Mouse (Mus musculus) hindlimb bud, embryonic 11.5 days (tissue): ENCODE results near the gene Ddx31.

Experiments
- DNase-seq: peaks from one replicate; pipeline ENCODE4 v3.0.0-alpha.2; 2012; ENCODE audit warnings: low read depth, low spot score; ENCODE audit errors: extremely low spot score

Ddx31 gene

GRCm38 (mm10) chr2:28909818-28910710, 69.9 kb downstream of the Ddx31 start:
- no peak for DNase-seq

- no peak for DNase-seq
These were observed 70.7 kb downstream of the Ddx31 start for GRCm38 (mm10) chr2:28910877-28911276.

GRCm38 (mm10) chr2:28911331-28912038, 71.3 kb downstream of the Ddx31 start:
- DNase-seq, result no peak

- no peak for DNase-seq
These were observed 72.0 kb downstream of the Ddx31 start for GRCm38 (mm10) chr2:28912039-28912700.

- DNase-seq, result no peak
These were observed 72.8 kb downstream of the Ddx31 start for GRCm38 (mm10) chr2:28912961-28913360.

- no peak for DNase-seq
These were observed 73.9 kb downstream of the Ddx31 start for GRCm38 (mm10) chr2:28914121-28914520.

GRCm38 (mm10) chr2:28915104-28915738, 75.0 kb downstream of the Ddx31 start:
- no peak for DNase-seq

GRCm38 (mm10) chr2:28915768-28916512, 75.7 kb downstream of the Ddx31 start:
- DNase-seq, result no peak

- no peak for DNase-seq
These were observed 76.3 kb downstream of the Ddx31 start, which contains the start of gene Barhl1 for GRCm38 (mm10) chr2:28916513-28916865. Gene Barhl1, minus strand, starts transcription at chr2:28916668.

- DNase-seq, result no peak
These were observed 76.9 kb downstream of the Ddx31 start for GRCm38 (mm10) chr2:28917156-28917517.

GRCm38 (mm10) chr2:28917518-28918361, 77.5 kb downstream of the Ddx31 start:
- no peak for DNase-seq

- no peak for DNase-seq
These were observed 78.8 kb downstream of the Ddx31 start for GRCm38 (mm10) chr2:28919001-28919400.

GRCm38 (mm10) chr2:28923912-28924311, 83.7 kb downstream of the Ddx31 start:
- no peak for DNase-seq

GRCm38 (mm10) chr2:28930571-28930970, 90.4 kb downstream of the Ddx31 start:
- DNase-seq, result no peak

- DNase-seq, result no peak
These were observed 98.8 kb downstream of the Ddx31 start for GRCm38 (mm10) chr2:28938997-28939396.

GRCm38 (mm10) chr2:28943666-28944516, 103.7 kb downstream of the Ddx31 start:
- DNase-seq, result no peak

- no peak for DNase-seq
These were observed 105.2 kb downstream of the Ddx31 start for GRCm38 (mm10) chr2:28945388-28945787.

GRCm38 (mm10) chr2:28946312-28946711, 106.1 kb downstream of the Ddx31 start:
- DNase-seq, result no peak

- DNase-seq, result no peak
These were observed 112.8 kb downstream of the Ddx31 start for GRCm38 (mm10) chr2:28952981-28953380.
